Mouse (Mus musculus) liver, postnatal 0 days (tissue): ENCODE measurements around the gene Ube4b. TPM values are rescaled to one million over a fixed set of nuclear protein-coding genes. Genes with fewer than 3 reads are reported as not detected.
A peak's percentile ranks its signal among the peaks of the same experiment; 100 is the strongest.
"Not testable (repeated sequence)": the region's sequence is repeated elsewhere in the genome, so short reads cannot be mapped to it uniquely, and the experiment has no call there.

Experiments used
- ATAC-seq: fragments of 200-750 bp; cut with Nextera tagmentation; 2 replicates; pipeline ENCODE4 v1.8.0; 2017; ENCODE audit warnings: mild to moderate bottlenecking, moderate library complexity
- DNase-seq: peaks from one replicate; pipeline ENCODE4 v3.0.0-alpha.2; 2016
- H3K27ac ChIP-seq: fragments of 300-500 bp; sonication (generic); 2 replicates; pipeline ENCODE4 v1.5.1; 2014; ENCODE audit warnings: antibody characterized with exemption, moderate library complexity, mild to moderate bottlenecking, low read depth
- H3K27me3 ChIP-seq: fragments of 300-500 bp; sonication (generic); 2 replicates; pipeline ENCODE4 v1.6.1; 2014; ENCODE audit warnings: low read length, control low read depth, mixed read lengths; ENCODE audit not compliant: insufficient read depth
- H3K36me3 ChIP-seq: fragments of 300-500 bp; sonication (generic); replicated peaks from 2 replicates; pipeline ENCODE4 v1.6.1; 2014; ENCODE audit warnings: mild to moderate bottlenecking, control low read depth, low read length, moderate library complexity, mixed read lengths; ENCODE audit not compliant: insufficient read depth
- H3K4me1 ChIP-seq: fragments of 300-500 bp; sonication (generic); 2 replicates; pipeline ENCODE4 v1.6.1; 2014; ENCODE audit warnings: antibody characterized with exemption, mild to moderate bottlenecking, control low read depth; ENCODE audit not compliant: insufficient read depth
- H3K4me2 ChIP-seq: fragments of 300-500 bp; sonication (generic); 2 replicates; pipeline ENCODE4 v1.6.1; 2014; ENCODE audit warnings: low read depth, mild to moderate bottlenecking, low read length, moderate library complexity, mixed read lengths
- H3K4me3 ChIP-seq: fragments of 300-500 bp; sonication (generic); 2 replicates; pipeline ENCODE4 v1.5.1; 2014; ENCODE audit warnings: low read depth, low read length
- H3K9ac ChIP-seq: fragments of 300-500 bp; sonication (generic); replicated peaks from 2 replicates; pipeline ENCODE4 v1.6.1; 2014; ENCODE audit warnings: mild to moderate bottlenecking, moderate library complexity
- H3K9me3 ChIP-seq: fragments of 300-500 bp; sonication (generic); 2 replicates; pipeline ENCODE4 v1.6.1; 2016; ENCODE audit warnings: mild to moderate bottlenecking, control low read depth, low read length, mixed read lengths
- CTCF ChIP-seq: sonication (generic); IDR thresholded peaks from 2 replicates; pipeline ENCODE4 v1.5.1; 2016; ENCODE audit warnings: antibody characterized with exemption, low read depth
- EP300 ChIP-seq: IDR thresholded peaks from 2 replicates; pipeline ENCODE4 v1.6.1; 2016; ENCODE audit warnings: antibody characterized with exemption, low read depth, mild to moderate bottlenecking
- WGBS: fragments of 180-500 bp; shearing (Covaris S2); extraction: QIAGEN DNeasy Blood & Tissue Kit; methylation state at CpG from one replicate; pipeline ENCODE4 v1.1.7; 2014; ENCODE audit not compliant: insufficient replicate concordance; 5-methylcytosine and 5-hydroxymethylcytosine counted together
- polyA plus RNA-seq: library from polyadenylated mRNA; unstranded; fragments of >200 nt; fragmentation: Nextera tagmentation; extraction: Ambion mirVana; gene quantifications from 2 replicates; pipeline ENCODE4 v1.2.1, GENCODE M21; 2015

Ube4b gene
- polyA plus RNA-seq, 1 experiment from 2014 or later: 11.9 TPM

GRCm38 (mm10) chr4:149444964-149445701 is 18.6 kb upstream of the Ube4b start:
- Histone ChIP-seq H3K27me3 (no peaks in the 10 kb centered on the region), H3K4me1 (peaks cover 14% of the 10 kb centered on the region), H3K4me3 (peak overlapping the region; percentile 38), H3K9me3 (no peaks in the 10 kb centered on the region), H3K4me2 (peak overlapping the region; percentile 72), H3K36me3 (no peaks in the 10 kb centered on the region), H3K27ac (peak overlapping the region; percentile 60; the same call in 1 of the 2 replicates), H3K9ac (peak overlapping the region; percentile 48; the same call in 1 of the 2 replicates)
- TF ChIP-seq EP300 (0 out of 2 replicates have a peak, but pooled peaks have one; percentile 28), CTCF (peak; percentile 98)
- WGBS: under 1% methylated on average over 36 of the region's 36 CpGs
- DNase-seq (peak; percentile 92), ATAC-seq (peak; percentile 97)

- 43% methylated on average over 1 of the region's 1 CpGs for WGBS
- Histone ChIP-seq H3K36me3 (no peaks in the 10 kb centered on the region), H3K4me1 (peaks cover 17% of the 10 kb centered on the region), H3K9ac (no peak overlapping the region), H3K27ac (no peak overlapping the region), H3K4me2 (peak overlapping the region; percentile 72; the same call in 1 of the 2 replicates), H3K27me3 (no peaks in the 10 kb centered on the region), H3K9me3 (no peaks in the 10 kb centered on the region), H3K4me3 (no peak overlapping the region)
- ATAC-seq: no peak
- TF ChIP-seq EP300 (no peak), CTCF (no peak)
- DNase-seq: no peak
Measured at GRCm38 (mm10) chr4:149444465-149444864, 17.9 kb upstream of the Ube4b start.

GRCm38 (mm10) chr4:149442436-149442835 is 15.9 kb upstream of the Ube4b start:
- Histone ChIP-seq H3K27ac (no peak overlapping the region), H3K4me3 (no peak overlapping the region), H3K9me3 (no peaks in the 10 kb centered on the region), H3K9ac (no peak overlapping the region), H3K4me1 (peaks cover 17% of the 10 kb centered on the region), H3K27me3 (no peaks in the 10 kb centered on the region), H3K36me3 (no peaks in the 10 kb centered on the region), H3K4me2 (no peak overlapping the region)
- DNase-seq: no peak
- WGBS: 72% methylated on average over 3 of the region's 3 CpGs
- no peak for ATAC-seq
- no peak for TF ChIP-seq CTCF
- no peak for TF ChIP-seq EP300

- H3K36me3 ChIP-seq: no peaks in the 10 kb centered on the region
- no peak overlapping the region for H3K9ac ChIP-seq
- H3K4me3 ChIP-seq: no peak overlapping the region
- no peak for TF ChIP-seq CTCF
- TF ChIP-seq EP300: no peak
- peaks cover 12% of the 10 kb centered on the region for H3K4me1 ChIP-seq
- WGBS: 62% methylated on average over 8 of the region's 8 CpGs
- ATAC-seq (no peak), DNase-seq (no peak)
- H3K9me3 ChIP-seq: no peaks in the 10 kb centered on the region
- no peak overlapping the region for H3K4me2 ChIP-seq
- H3K27me3 ChIP-seq: no peaks in the 10 kb centered on the region
- H3K27ac ChIP-seq: no peak overlapping the region
Measured at GRCm38 (mm10) chr4:149440576-149440975, 14.0 kb upstream of the Ube4b start.

- not testable (repeated sequence) for H3K4me1 ChIP-seq, H3K4me2 ChIP-seq, H3K27me3 ChIP-seq, H3K4me3 ChIP-seq, H3K27ac ChIP-seq, H3K9ac ChIP-seq, H3K9me3 ChIP-seq, ATAC-seq, H3K36me3 ChIP-seq, DNase-seq
- WGBS: 84% methylated on average over 1 of the region's 1 CpGs
Measured at GRCm38 (mm10) chr4:149431887-149432286, 5.3 kb upstream of the Ube4b start.

- 73% methylated on average over 5 of the region's 5 CpGs for WGBS
- no peak for ATAC-seq
- DNase-seq: no peak
- no peaks in the 10 kb centered on the region for H3K9me3 ChIP-seq
- no peak overlapping the region for H3K9ac ChIP-seq
- H3K4me1 ChIP-seq: peaks cover 4% of the 10 kb centered on the region
- H3K36me3 ChIP-seq: no peaks in the 10 kb centered on the region
- H3K4me2 ChIP-seq: no peak overlapping the region
- TF ChIP-seq CTCF: no peak
- TF ChIP-seq EP300: no peak
- H3K27ac ChIP-seq: no peak overlapping the region
- H3K27me3 ChIP-seq: no peaks in the 10 kb centered on the region
- H3K4me3 ChIP-seq: no peak overlapping the region
Measured at GRCm38 (mm10) chr4:149429592-149429991, 3.0 kb upstream of the Ube4b start.
